Mouse (Mus musculus): ENCODE measurements around the gene 2210407C18Rik. TPM values are rescaled to one million over a fixed set of nuclear protein-coding genes. Genes with fewer than 3 reads are reported as not detected.

2210407C18Rik gene
- polyA plus RNA-seq, 1 experiment = 5.3 TPM

DNA sequence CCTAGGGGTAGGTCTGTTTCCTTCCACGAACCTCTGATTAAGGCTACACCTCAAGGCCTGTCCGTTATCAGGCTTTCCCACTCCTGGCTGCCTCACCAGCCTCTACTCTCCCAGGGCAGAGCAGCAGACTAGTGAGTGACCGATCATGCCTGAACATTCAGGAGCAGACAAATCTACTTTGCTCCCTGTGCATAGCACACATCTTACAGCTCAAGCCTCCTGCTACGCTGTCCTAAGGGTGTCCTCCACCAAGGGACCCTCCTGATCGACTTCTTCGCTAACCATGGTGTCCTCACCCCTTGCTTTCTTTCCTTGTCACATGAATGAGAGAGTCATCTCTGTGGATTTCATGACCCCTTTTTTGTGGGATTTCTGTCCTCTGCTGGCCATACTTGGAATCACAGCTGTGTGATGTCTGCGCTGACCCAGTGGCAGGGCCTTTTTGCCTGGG is 28.0 kb downstream of the 2210407C18Rik start:
- H3K36me3 ChIP-seq (ENCODE audit: control insufficient read depth, insufficient read depth, low read length) = no peaks in the 10 kb centered on the region
- DNase-seq = peak; percentile 35
- H3K4me3 ChIP-seq (ENCODE audit: control insufficient read depth, insufficient read depth, low read length) = no peak overlapping the region
- no peak overlapping the region for H3K27ac ChIP-seq (ENCODE audit: control insufficient read depth, insufficient read depth, low read length)
- H3K4me1 ChIP-seq (replicated peaks; ENCODE audit: control insufficient read depth, insufficient read depth, low read length) = no peaks in the 10 kb centered on the region
- WGBS = 70% methylated on average over 7 of the region's 7 CpGs
- TF ChIP-seq POLR2A (IDR thresholded peaks at IDR 0.05; ENCODE audit: control insufficient read depth, extremely low read depth, insufficient read depth, low read length, poor library complexity) (no peak), CTCF (IDR thresholded peaks at IDR 0.05; ENCODE audit: borderline replicate concordance, control insufficient read depth, extremely low read depth, insufficient read depth, low read length, poor library complexity) (no peak)
- no peaks in the 10 kb centered on the region for H3K27me3 ChIP-seq (ENCODE audit: control insufficient read depth, insufficient read depth, low read length)

DNA sequence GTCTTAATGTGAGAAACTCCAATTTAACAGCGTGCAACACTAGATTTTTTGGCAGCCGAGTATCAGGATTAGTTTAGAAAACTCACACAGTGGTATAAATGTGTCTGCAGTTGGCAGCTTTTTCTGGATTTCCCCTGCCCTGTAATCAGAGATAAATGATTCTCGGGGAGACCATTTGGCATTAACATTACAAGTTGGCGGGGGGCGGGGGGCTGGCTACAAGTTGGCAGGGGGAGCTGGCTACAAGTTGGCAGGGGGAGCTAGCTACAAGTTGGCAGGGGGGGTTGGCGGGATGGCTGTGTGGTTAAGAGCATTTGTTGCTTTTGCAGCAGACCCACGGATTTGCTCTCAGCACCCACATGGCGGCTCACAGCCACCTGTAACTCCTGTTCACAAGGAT is 37.2 kb downstream of the 2210407C18Rik start:
- Histone ChIP-seq H3K4me3 (ENCODE audit: control insufficient read depth, insufficient read depth, low read length) (no peak overlapping the region), H3K27ac (ENCODE audit: control insufficient read depth, insufficient read depth, low read length) (no peak overlapping the region), H3K4me1 (replicated peaks; ENCODE audit: control insufficient read depth, insufficient read depth, low read length) (no peaks in the 10 kb centered on the region), H3K36me3 (ENCODE audit: control insufficient read depth, insufficient read depth, low read length) (no peaks in the 10 kb centered on the region), H3K27me3 (ENCODE audit: control insufficient read depth, insufficient read depth, low read length) (no peaks in the 10 kb centered on the region)
- no peak for TF ChIP-seq POLR2A (IDR thresholded peaks at IDR 0.05; ENCODE audit: control insufficient read depth, extremely low read depth, insufficient read depth, low read length, poor library complexity)
- WGBS = 79% methylated on average over 8 of the region's 8 CpGs
- no peak for DNase-seq

DNA sequence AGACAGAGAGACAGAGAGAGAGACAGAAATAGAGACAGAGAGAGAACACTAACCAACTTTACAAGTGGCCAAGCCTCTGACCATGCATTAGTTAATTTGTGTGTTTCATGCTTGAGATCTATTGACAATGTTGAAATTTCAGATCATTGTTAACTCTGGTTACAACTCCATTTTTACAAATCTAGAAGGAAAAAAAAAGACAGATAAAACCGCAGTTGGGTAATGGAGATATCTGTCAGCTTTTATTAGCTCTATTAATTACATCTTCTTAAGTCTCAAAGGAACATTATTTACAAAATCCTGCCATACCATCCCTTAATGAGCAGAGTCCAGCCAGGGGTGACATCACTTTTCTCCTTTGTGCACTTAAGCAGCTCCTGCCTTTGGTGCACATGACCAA is 38.4 kb downstream of the 2210407C18Rik start, which contains the start of gene Olfr325:
Gene Olfr325 (plus strand): TSS at position 301 of the 400 bp plus-strand sequence.
- WGBS = 92% methylated on average over 1 of the region's 1 CpGs
- H3K4me3 ChIP-seq (ENCODE audit: control insufficient read depth, insufficient read depth, low read length) = no peak within 1 kb of the TSS
- no peak within 1 kb of the TSS for H3K27ac ChIP-seq (ENCODE audit: control insufficient read depth, insufficient read depth, low read length)
- TF ChIP-seq CTCF (IDR thresholded peaks at IDR 0.05; ENCODE audit: borderline replicate concordance, control insufficient read depth, extremely low read depth, insufficient read depth, low read length, poor library complexity) (no peak), POLR2A (IDR thresholded peaks at IDR 0.05; ENCODE audit: control insufficient read depth, extremely low read depth, insufficient read depth, low read length, poor library complexity) (no peak)
- no peaks in the 10 kb centered on the region for H3K4me1 ChIP-seq (replicated peaks; ENCODE audit: control insufficient read depth, insufficient read depth, low read length)
- no peak for DNase-seq
- no peaks in the 10 kb centered on the region for H3K27me3 ChIP-seq (ENCODE audit: control insufficient read depth, insufficient read depth, low read length)
- no peaks in the 10 kb centered on the region for H3K36me3 ChIP-seq (ENCODE audit: control insufficient read depth, insufficient read depth, low read length)

DNA sequence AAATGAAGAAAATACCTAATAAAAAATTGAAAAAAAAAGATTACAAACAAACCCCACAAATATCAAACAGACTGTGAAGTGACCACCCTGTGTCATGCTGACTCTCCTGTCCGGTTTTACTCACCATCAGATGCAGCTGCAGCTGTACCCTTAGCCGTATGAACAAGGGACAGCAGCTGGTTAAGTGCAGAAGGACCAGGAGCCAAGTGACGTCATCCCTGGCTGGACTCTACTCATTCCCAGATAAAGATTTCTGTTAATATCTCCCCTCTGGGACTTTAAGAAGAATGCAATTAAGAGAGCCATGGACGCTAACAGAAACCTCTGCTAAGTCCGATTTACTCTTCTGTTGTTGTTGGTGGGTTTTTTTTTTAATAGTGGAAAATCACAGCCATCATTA is 45.5 kb downstream of the 2210407C18Rik start, which contains the start of gene Olfr224:
Gene Olfr224 (minus strand): TSS at position 149 of the 400 bp plus-strand sequence.
- WGBS = 86% methylated on average over 5 of the region's 5 CpGs
- H3K36me3 ChIP-seq (ENCODE audit: control insufficient read depth, insufficient read depth, low read length) = no peaks in the 10 kb centered on the region
- no peak within 1 kb of the TSS for H3K27ac ChIP-seq (ENCODE audit: control insufficient read depth, insufficient read depth, low read length)
- H3K4me3 ChIP-seq (ENCODE audit: control insufficient read depth, insufficient read depth, low read length) = no peak within 1 kb of the TSS
- TF ChIP-seq CTCF (IDR thresholded peaks at IDR 0.05; ENCODE audit: borderline replicate concordance, control insufficient read depth, extremely low read depth, insufficient read depth, low read length, poor library complexity) (no peak), POLR2A (IDR thresholded peaks at IDR 0.05; ENCODE audit: control insufficient read depth, extremely low read depth, insufficient read depth, low read length, poor library complexity) (no peak)
- H3K27me3 ChIP-seq (ENCODE audit: control insufficient read depth, insufficient read depth, low read length) = no peaks in the 10 kb centered on the region
- no peak for DNase-seq
- no peaks in the 10 kb centered on the region for H3K4me1 ChIP-seq (replicated peaks; ENCODE audit: control insufficient read depth, insufficient read depth, low read length)

Other genes starting within 250 kb of the 2210407C18Rik start
- 26.2 and 31.5 TPM in 2 replicates for gene Lypd8, start 237.0 kb downstream of the 2210407C18Rik start, polyA plus RNA-seq (2012; rRNA removed)
- gene 1810065E05Rik, start 195.0 kb downstream of the 2210407C18Rik start, polyA plus RNA-seq (2012; rRNA removed) = 0.77 and 0.92 TPM in 2 replicates
- gene Gm12253, start 183.5 kb downstream of the 2210407C18Rik start, polyA plus RNA-seq (2012; rRNA removed) = 0.36 and 0.42 TPM in 2 replicates
- not detected in 2 replicates for gene Lypd9, start 163.2 kb downstream of the 2210407C18Rik start, polyA plus RNA-seq (2012; rRNA removed)
- gene Olfr30, start 153.8 kb downstream of the 2210407C18Rik start, polyA plus RNA-seq (2012; rRNA removed) = 0.05 TPM in 1 of 2 replicates, not detected in the other
- 0.03 TPM in 1 of 2 replicates, not detected in the other for gene Olfr332, start 123.5 kb downstream of the 2210407C18Rik start, polyA plus RNA-seq (2012; rRNA removed)
- gene Olfr331, start 113.5 kb downstream of the 2210407C18Rik start, polyA plus RNA-seq (2012; rRNA removed) = not detected in 2 replicates
- 0.29 and 0.50 TPM in 2 replicates for gene Olfr330, start 81.2 kb downstream of the 2210407C18Rik start, polyA plus RNA-seq (2012; rRNA removed)
- gene Olfr329-ps, start 69.7 kb downstream of the 2210407C18Rik start, polyA plus RNA-seq (2012; rRNA removed) = 0.11 and 0.51 TPM in 2 replicates
- gene Olfr328, start 60.4 kb downstream of the 2210407C18Rik start, polyA plus RNA-seq (2012; rRNA removed) = 0.10 TPM in 1 of 2 replicates, not detected in the other
- 0.27 and 0.69 TPM in 2 replicates for gene Olfr224, start 45.5 kb downstream of the 2210407C18Rik start, polyA plus RNA-seq (2012; rRNA removed)
- gene Olfr325, start 38.3 kb downstream of the 2210407C18Rik start, polyA plus RNA-seq (2012; rRNA removed) = 0.32 TPM in 1 of 2 replicates, not detected in the other
- not detected in 2 replicates for gene Olfr324, start 21.0 kb downstream of the 2210407C18Rik start, polyA plus RNA-seq (2012; rRNA removed)
- 0.58 TPM in 1 of 2 replicates, not detected in the other for gene Olfr323, start 14.4 kb upstream of the 2210407C18Rik start, polyA plus RNA-seq (2012; rRNA removed)
- 0.59 and 0.75 TPM in 2 replicates for gene Trim58, start 24.4 kb upstream of the 2210407C18Rik start, polyA plus RNA-seq (2012; rRNA removed)
- gene Olfr322, start 42.7 kb upstream of the 2210407C18Rik start, polyA plus RNA-seq (2012; rRNA removed) = 0.07 TPM in 1 of 2 replicates, not detected in the other
- gene Olfr320, start 65.0 kb upstream of the 2210407C18Rik start, polyA plus RNA-seq (2012; rRNA removed) = not detected in 2 replicates
- not detected in 2 replicates for gene Olfr319, start 83.1 kb upstream of the 2210407C18Rik start, polyA plus RNA-seq (2012; rRNA removed)
- gene Olfr318, start 107.9 kb upstream of the 2210407C18Rik start, polyA plus RNA-seq (2012; rRNA removed) = not detected in 2 replicates
- not detected in 2 replicates for gene Olfr317, start 123.1 kb upstream of the 2210407C18Rik start, polyA plus RNA-seq (2012; rRNA removed)
- 0.19 TPM in 1 of 2 replicates, not detected in the other for gene Olfr316, start 136.7 kb upstream of the 2210407C18Rik start, polyA plus RNA-seq (2012; rRNA removed)
- 1.4 and 1.5 TPM in 2 replicates for gene Olfr315, start 157.1 kb upstream of the 2210407C18Rik start, polyA plus RNA-seq (2012; rRNA removed)
- gene Olfr314, start 166.9 kb upstream of the 2210407C18Rik start, polyA plus RNA-seq (2012; rRNA removed) = 0.08 TPM in 1 of 2 replicates, not detected in the other
- 0.59 and 0.82 TPM in 2 replicates for gene Fam183b, start 185.9 kb upstream of the 2210407C18Rik start, polyA plus RNA-seq (2012; rRNA removed)
- not detected in 2 replicates for gene Olfr313, start 198.9 kb upstream of the 2210407C18Rik start, polyA plus RNA-seq (2012; rRNA removed)
- gene Olfr312, start 213.2 kb upstream of the 2210407C18Rik start, polyA plus RNA-seq (2012; rRNA removed) = not detected in 2 replicates
- gene Olfr311, start 223.2 kb upstream of the 2210407C18Rik start, polyA plus RNA-seq (2012; rRNA removed) = not detected in 2 replicates
- gene Gm12258, start 231.1 kb upstream of the 2210407C18Rik start, polyA plus RNA-seq (2012; rRNA removed) = 17.4 and 18.9 TPM in 2 replicates